Mouse (Mus musculus) bone marrow macrophage, adult 2 months (primary cell): ENCODE results near the gene Rock2. TPM values are rescaled to one million over a fixed set of nuclear protein-coding genes. Genes with fewer than 3 reads are reported as not detected.

Experiments used
- H3K27ac ChIP-seq: 2 replicates; pipeline ENCODE4 v1.5.1; 2012; ENCODE audit warnings: low read depth, low read length; ENCODE audit not compliant: insufficient read depth
- H3K4me1 ChIP-seq: 2 replicates; pipeline ENCODE4 v1.6.1; 2012; ENCODE audit warnings: low read length; ENCODE audit not compliant: control insufficient read depth, insufficient read depth
- H3K4me3 ChIP-seq: 2 replicates; pipeline ENCODE4 v1.5.1; 2012; ENCODE audit warnings: mild to moderate bottlenecking, low read length, moderate library complexity; ENCODE audit not compliant: insufficient read depth
- CTCF ChIP-seq: IDR thresholded peaks from 2 replicates; pipeline ENCODE4 v1.5.1; 2012; ENCODE audit warnings: low read depth, mild to moderate bottlenecking, low read length, moderate library complexity
- POLR2A ChIP-seq: IDR thresholded peaks from 2 replicates; pipeline ENCODE4 v1.6.1; 2012; ENCODE audit warnings: mild to moderate bottlenecking, low read depth, low read length, borderline replicate concordance
- polyA plus RNA-seq: library from polyadenylated mRNA; stranded (reverse); fragments of >200 nt; gene quantifications from 2 replicates; pipeline ENCODE4 v1.2.4, GENCODE M21; 2012; ENCODE audit not compliant: missing spikeins, insufficient read depth, insufficient read length

Rock2 gene
- polyA plus RNA-seq, 1 experiment = 47.9 TPM

GRCm38 (mm10) chr12:16870405-16871068 lies 24.2 kb upstream of the Rock2 start:
- Histone ChIP-seq H3K4me1 (peaks cover 58% of the 10 kb centered on the region), H3K4me3 (no peak overlapping the region), H3K27ac (no peak overlapping the region)
- TF ChIP-seq CTCF = no peak
- no peak for TF ChIP-seq POLR2A

- Histone ChIP-seq H3K4me3 (no peak overlapping the region), H3K4me1 (peaks cover 62% of the 10 kb centered on the region), H3K27ac (no peak overlapping the region)
- TF ChIP-seq POLR2A (no peak), CTCF (no peak)
Observed at GRCm38 (mm10) chr12:16872006-16872405, 22.7 kb upstream of the Rock2 start.

- Histone ChIP-seq H3K4me3 (no peak overlapping the region), H3K27ac (no peak overlapping the region), H3K4me1 (peaks cover 62% of the 10 kb centered on the region)
- no peak for TF ChIP-seq POLR2A
- TF ChIP-seq CTCF = no peak
Observed at GRCm38 (mm10) chr12:16872926-16873464, 21.7 kb upstream of the Rock2 start.

GRCm38 (mm10) chr12:16873549-16873948 lies 21.1 kb upstream of the Rock2 start:
- Histone ChIP-seq H3K27ac (no peak overlapping the region), H3K4me1 (peaks cover 66% of the 10 kb centered on the region), H3K4me3 (no peak overlapping the region)
- TF ChIP-seq POLR2A = no peak
- TF ChIP-seq CTCF = no peak

GRCm38 (mm10) chr12:16874086-16874485 lies 20.6 kb upstream of the Rock2 start:
- peaks cover 62% of the 10 kb centered on the region for H3K4me1 ChIP-seq
- no peak for TF ChIP-seq POLR2A
- no peak overlapping the region for H3K4me3 ChIP-seq
- no peak overlapping the region for H3K27ac ChIP-seq

GRCm38 (mm10) chr12:16875269-16875668 lies 19.4 kb upstream of the Rock2 start:
- peaks cover 60% of the 10 kb centered on the region for H3K4me1 ChIP-seq
- peak overlapping the region; percentile 97 for H3K27ac ChIP-seq
- H3K4me3 ChIP-seq = peak overlapping the region; percentile 30; the same call in 1 of the 2 replicates
- TF ChIP-seq POLR2A (no peak), CTCF (no peak)

- Histone ChIP-seq H3K4me3 (peak overlapping the region; percentile 30; the same call in 1 of the 2 replicates), H3K4me1 (peaks cover 56% of the 10 kb centered on the region), H3K27ac (peak overlapping the region; percentile 97)
- TF ChIP-seq CTCF (no peak), POLR2A (no peak)
Observed at GRCm38 (mm10) chr12:16875678-16876077, 19.0 kb upstream of the Rock2 start.

GRCm38 (mm10) chr12:16876667-16877066 lies 18.0 kb upstream of the Rock2 start:
- Histone ChIP-seq H3K27ac (peak overlapping the region; percentile 97), H3K4me1 (peaks cover 54% of the 10 kb centered on the region), H3K4me3 (no peak overlapping the region)
- TF ChIP-seq CTCF = no peak
- TF ChIP-seq POLR2A = no peak

GRCm38 (mm10) chr12:16877141-16877540 lies 17.6 kb upstream of the Rock2 start:
- TF ChIP-seq CTCF (no peak), POLR2A (no peak)
- H3K4me1 ChIP-seq = peaks cover 56% of the 10 kb centered on the region
- no peak overlapping the region for H3K4me3 ChIP-seq
- peak overlapping the region; percentile 97 for H3K27ac ChIP-seq

- TF ChIP-seq CTCF (no peak), POLR2A (no peak)
- Histone ChIP-seq H3K4me3 (no peak overlapping the region), H3K4me1 (peaks cover 59% of the 10 kb centered on the region), H3K27ac (peak overlapping the region; percentile 97)
Observed at GRCm38 (mm10) chr12:16877679-16878078, 17.0 kb upstream of the Rock2 start.

- Histone ChIP-seq H3K4me3 (no peak overlapping the region), H3K4me1 (peaks cover 46% of the 10 kb centered on the region), H3K27ac (no peak overlapping the region)
- TF ChIP-seq CTCF (no peak), POLR2A (no peak)
Observed at GRCm38 (mm10) chr12:16879369-16879768, 15.3 kb upstream of the Rock2 start.
